Mouse (Mus musculus): ENCODE results near the gene Rhoq. TPM values are rescaled to one million over a fixed set of nuclear protein-coding genes. Genes with fewer than 3 reads are reported as not detected.
A peak's percentile ranks its signal among the peaks of the same experiment; 100 is the strongest.

Gene Rhoq
- total and polyA plus RNA-seq, 3 experiments = 70.7 to 138 (median 119) TPM

GRCm38 (mm10) chr17:86947840-86948796, 14.8 kb upstream of the Rhoq start, which contains the start of gene Atp6v1e2:
TSS of gene Atp6v1e2 (minus strand) at chr17:86947897.
- Histone ChIP-seq H3K27ac (peak within 1 kb of the TSS; percentile 36; the same call in 1 of the 2 replicates), H3K27me3 (ENCODE audit: control insufficient read depth, insufficient read depth, low read length) (no peaks in the 10 kb centered on the region), H3K36me3 (ENCODE audit: control insufficient read depth, insufficient read depth, low read length) (no peaks in the 10 kb centered on the region), H3K4me1 (ENCODE audit: control insufficient read depth, insufficient read depth, low read length) (no peaks in the 10 kb centered on the region; the same call in 1 of the 2 replicates), H3K4me3 (no peak within 1 kb of the TSS), H3K79me2 (replicated peaks; ENCODE audit: control insufficient read depth, insufficient read depth, low read length) (no peaks in the 10 kb centered on the region), H3K9ac (ENCODE audit: low read depth, low read length) (no peak within 1 kb of the TSS)
- DNase-seq = no peak
- intact Hi-C loops (cut with DNase I) = no loop called here
- WGBS = 82% methylated on average over 28 of the region's 28 CpGs
- TF ChIP-seq CTCF (IDR thresholded peaks at IDR 0.05) (no peak), POLR2A (IDR thresholded peaks at IDR 0.05; ENCODE audit: insufficient read depth, low read depth, low read length) (no peak), EP300 (IDR thresholded peaks at IDR 0.05; ENCODE audit: insufficient read depth, low read depth, low read length) (no peak)

GRCm38 (mm10) chr17:86948801-86949200, 14.1 kb upstream of the Rhoq start:
- no peak overlapping the region for H3K9ac ChIP-seq (ENCODE audit: low read depth, low read length)
- peak; percentile 52 to 67 for DNase-seq
- 61% methylated on average over 6 of the region's 6 CpGs for WGBS
- H3K4me1 ChIP-seq (ENCODE audit: control insufficient read depth, insufficient read depth, low read length) = no peaks in the 10 kb centered on the region; the same call in 1 of the 2 replicates
- intact Hi-C loops (cut with DNase I) = no loop called here
- H3K27ac ChIP-seq = peak overlapping the region; percentile 36; the same call in 1 of the 2 replicates
- H3K79me2 ChIP-seq (replicated peaks; ENCODE audit: control insufficient read depth, insufficient read depth, low read length) = no peaks in the 10 kb centered on the region
- TF ChIP-seq CTCF (IDR thresholded peaks at IDR 0.05) = no peak
- no peak for TF ChIP-seq POLR2A (IDR thresholded peaks at IDR 0.05; ENCODE audit: insufficient read depth, low read depth, low read length)
- no peak for TF ChIP-seq EP300 (IDR thresholded peaks at IDR 0.05; ENCODE audit: insufficient read depth, low read depth, low read length)
- H3K4me3 ChIP-seq = no peak overlapping the region
- no peaks in the 10 kb centered on the region for H3K27me3 ChIP-seq (ENCODE audit: control insufficient read depth, insufficient read depth, low read length)
- H3K36me3 ChIP-seq (ENCODE audit: control insufficient read depth, insufficient read depth, low read length) = no peaks in the 10 kb centered on the region

GRCm38 (mm10) chr17:86957239-86957638, 5.6 kb upstream of the Rhoq start:
- no peak for TF ChIP-seq POLR2A (IDR thresholded peaks at IDR 0.05; ENCODE audit: insufficient read depth, low read depth, low read length)
- TF ChIP-seq CTCF (IDR thresholded peaks at IDR 0.05) = no peak
- TF ChIP-seq EP300 (IDR thresholded peaks at IDR 0.05; ENCODE audit: insufficient read depth, low read depth, low read length) = no peak
- Histone ChIP-seq H3K79me2 (replicated peaks; ENCODE audit: control insufficient read depth, insufficient read depth, low read length) (no peaks in the 10 kb centered on the region), H3K27ac (no peak overlapping the region; the same call in 1 of the 2 replicates), H3K36me3 (ENCODE audit: control insufficient read depth, insufficient read depth, low read length) (no peaks in the 10 kb centered on the region), H3K27me3 (ENCODE audit: control insufficient read depth, insufficient read depth, low read length) (no peaks in the 10 kb centered on the region), H3K9ac (ENCODE audit: low read depth, low read length) (no peak overlapping the region), H3K4me3 (no peak overlapping the region), H3K4me1 (ENCODE audit: control insufficient read depth, insufficient read depth, low read length) (peaks cover 2% of the 10 kb centered on the region)
- DNase-seq = no peak
- intact Hi-C loops (cut with DNase I) = no loop called here
- WGBS = 81% methylated on average over 5 of the region's 5 CpGs

GRCm38 (mm10) chr17:86957968-86958367, 4.9 kb upstream of the Rhoq start:
- no peaks in the 10 kb centered on the region for H3K79me2 ChIP-seq (replicated peaks; ENCODE audit: control insufficient read depth, insufficient read depth, low read length)
- no peaks in the 10 kb centered on the region for H3K36me3 ChIP-seq (ENCODE audit: control insufficient read depth, insufficient read depth, low read length)
- intact Hi-C loops (cut with DNase I) = no loop called here
- H3K4me1 ChIP-seq (ENCODE audit: control insufficient read depth, insufficient read depth, low read length) = peaks cover 2% of the 10 kb centered on the region
- WGBS = 73% methylated on average over 14 of the region's 14 CpGs
- no peaks in the 10 kb centered on the region for H3K27me3 ChIP-seq (ENCODE audit: control insufficient read depth, insufficient read depth, low read length)
- no peak overlapping the region for H3K4me3 ChIP-seq
- no peak overlapping the region for H3K9ac ChIP-seq (ENCODE audit: low read depth, low read length)
- no peak for DNase-seq
- H3K27ac ChIP-seq = no peak overlapping the region
- no peak for TF ChIP-seq EP300 (IDR thresholded peaks at IDR 0.05; ENCODE audit: insufficient read depth, low read depth, low read length)
- TF ChIP-seq CTCF (IDR thresholded peaks at IDR 0.05) = no peak
- no peak for TF ChIP-seq POLR2A (IDR thresholded peaks at IDR 0.05; ENCODE audit: insufficient read depth, low read depth, low read length)

- intact Hi-C loops (cut with DNase I) = loop anchor here (2.0 to 10.0 kb wide), 3 partner anchors 21 to 483 kb away; partner anchors contain the start of genes Calm2 and Socs5
- H3K79me2 ChIP-seq (replicated peaks; ENCODE audit: control insufficient read depth, insufficient read depth, low read length) = 0 out of 2 replicates have a peak, but pooled peaks cover 2% of the 10 kb centered on the region
These were observed 1.5 kb upstream of the Rhoq start for GRCm38 (mm10) chr17:86961301-86961841.

More at GRCm38 (mm10) chr17:86961301-86961841, 1.5 kb upstream of the Rhoq start:
- H3K4me1 ChIP-seq (ENCODE audit: control insufficient read depth, insufficient read depth, low read length) = peaks cover 2% of the 10 kb centered on the region
- TF ChIP-seq CTCF (IDR thresholded peaks at IDR 0.05) (no peak), EP300 (IDR thresholded peaks at IDR 0.05; ENCODE audit: insufficient read depth, low read depth, low read length) (peak; percentile 38; the same call in 1 of the 2 replicates), POLR2A (IDR thresholded peaks at IDR 0.05; ENCODE audit: insufficient read depth, low read depth, low read length) (0 out of 2 replicates have a peak, but pooled peaks have one; percentile 34)
- no peaks in the 10 kb centered on the region for H3K27me3 ChIP-seq (ENCODE audit: control insufficient read depth, insufficient read depth, low read length)
- no peaks in the 10 kb centered on the region for H3K36me3 ChIP-seq (ENCODE audit: control insufficient read depth, insufficient read depth, low read length)
- H3K27ac ChIP-seq = peak overlapping the region; percentile 96
- WGBS = 25% methylated on average over 8 of the region's 8 CpGs
- DNase-seq = peak; percentile 66 to 82
- peak overlapping the region; percentile 12; the same call in 1 of the 2 replicates for H3K4me3 ChIP-seq
- H3K9ac ChIP-seq (ENCODE audit: low read depth, low read length) = peak overlapping the region; percentile 29; the same call in 1 of the 2 replicates

Measured in heart, adult 2 months (tissue).